Mouse (Mus musculus): ENCODE data around the gene Gm960. TPM values are rescaled to one million over a fixed set of nuclear protein-coding genes. Genes with fewer than 3 reads are reported as not detected.
A peak's percentile ranks its signal among the peaks of the same experiment; 100 is the strongest.

Gene Gm960
- polyA plus RNA-seq, 2 experiments: 0.20 TPM; not detected in 1

DNA sequence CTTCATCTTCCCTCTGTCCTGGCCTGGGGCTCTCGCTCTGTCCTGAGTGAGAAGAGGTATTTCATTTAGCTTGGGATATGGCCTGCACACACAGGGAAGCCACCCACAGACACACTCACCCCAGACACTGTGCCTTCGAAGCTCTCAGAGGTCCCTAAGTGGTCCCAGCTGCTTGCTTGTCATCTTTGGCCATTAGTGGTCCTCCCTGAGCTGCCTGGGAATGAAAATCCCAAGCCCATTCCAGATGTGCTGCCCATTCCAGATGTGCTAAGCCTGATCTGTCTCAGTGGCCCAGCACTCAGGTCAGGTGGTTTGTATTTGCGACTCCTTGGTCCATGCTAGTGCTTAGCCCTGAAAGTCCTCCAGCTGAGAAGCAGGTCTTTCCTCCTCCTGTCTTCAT lies 15.4 kb upstream of the Gm960 start:
- DNase-seq (ENCODE audit: low read depth in 3 of 3, low spot score in 3 of 3): no peak
- no peak for ATAC-seq (ENCODE audit: insufficient read depth)
- H3K4me1 ChIP-seq (replicated peaks; ENCODE audit: control insufficient read depth in 2 of 2, insufficient read depth in 2 of 2, low read length in 1 of 2): no peaks in the 10 kb centered on the region
- H3K27ac ChIP-seq: no peak overlapping the region
- no peaks in the 10 kb centered on the region for H3K36me3 ChIP-seq (replicated peaks; ENCODE audit: control insufficient read depth, insufficient read depth, low read depth)
- peaks cover 51% of the 10 kb centered on the region for H3K27me3 ChIP-seq (ENCODE audit: control insufficient read depth, insufficient read depth, low read length)
- H3K4me3 ChIP-seq (ENCODE audit: insufficient read depth in 1 of 2, low read depth in 2 of 2, low read length in 2 of 2): no peak overlapping the region
- H3K9ac ChIP-seq (replicated peaks): no peak overlapping the region
- TF ChIP-seq EP300 (IDR thresholded peaks at IDR 0.05; ENCODE audit: low read depth) (no peak), CTCF (IDR thresholded peaks at IDR 0.05; ENCODE audit: low read depth) (no peak)
- WGBS (ENCODE audit: insufficient replicate concordance): 44% methylated on average over 3 of the region's 3 CpGs
- no peaks in the 10 kb centered on the region for H3K9me3 ChIP-seq (ENCODE audit: control insufficient read depth, low read length)
- H3K4me2 ChIP-seq (ENCODE audit: low read depth): no peak overlapping the region

DNA sequence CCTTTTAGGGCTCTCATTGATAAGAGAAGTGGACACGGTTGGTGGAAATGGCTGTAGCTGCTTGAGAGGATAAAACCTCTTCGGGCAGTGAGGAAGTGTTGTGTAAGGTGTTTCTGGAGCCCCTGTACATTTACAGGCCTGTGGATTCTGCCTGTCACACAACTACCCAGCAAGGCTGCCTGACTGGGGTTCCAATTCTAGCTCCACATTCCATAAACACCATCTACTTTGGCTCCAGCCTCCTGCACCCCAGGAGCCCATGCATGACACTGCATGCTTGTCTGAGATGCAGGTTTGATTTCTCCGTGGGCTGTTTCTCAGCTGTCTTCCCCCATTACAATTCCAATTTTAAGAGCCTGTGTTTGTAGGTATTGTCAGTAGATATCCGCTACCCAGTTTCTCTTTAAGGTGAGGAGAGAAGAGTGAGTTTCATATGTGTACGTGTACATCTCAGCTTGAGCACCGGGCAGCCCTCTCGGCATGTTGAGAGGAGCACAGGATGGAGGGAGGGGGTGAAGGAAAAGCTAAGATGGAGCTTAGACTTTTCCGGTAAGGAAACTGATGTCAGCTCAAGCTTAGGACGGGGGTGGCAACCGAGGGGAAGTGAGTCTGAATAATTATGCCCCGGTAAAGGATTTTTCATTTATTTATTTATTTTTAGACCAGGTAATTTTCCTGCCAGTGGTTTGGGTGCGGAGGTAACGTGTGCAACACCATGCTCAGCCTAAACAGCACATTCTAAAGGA lies 14.5 kb upstream of the Gm960 start:
- TF ChIP-seq CTCF (IDR thresholded peaks at IDR 0.05; ENCODE audit: low read depth): no peak
- no peak for TF ChIP-seq EP300 (IDR thresholded peaks at IDR 0.05; ENCODE audit: low read depth)
- H3K4me3 ChIP-seq (ENCODE audit: insufficient read depth in 1 of 2, low read depth in 2 of 2, low read length in 2 of 2): no peak overlapping the region
- no peak overlapping the region for H3K4me2 ChIP-seq (ENCODE audit: low read depth)

DNA sequence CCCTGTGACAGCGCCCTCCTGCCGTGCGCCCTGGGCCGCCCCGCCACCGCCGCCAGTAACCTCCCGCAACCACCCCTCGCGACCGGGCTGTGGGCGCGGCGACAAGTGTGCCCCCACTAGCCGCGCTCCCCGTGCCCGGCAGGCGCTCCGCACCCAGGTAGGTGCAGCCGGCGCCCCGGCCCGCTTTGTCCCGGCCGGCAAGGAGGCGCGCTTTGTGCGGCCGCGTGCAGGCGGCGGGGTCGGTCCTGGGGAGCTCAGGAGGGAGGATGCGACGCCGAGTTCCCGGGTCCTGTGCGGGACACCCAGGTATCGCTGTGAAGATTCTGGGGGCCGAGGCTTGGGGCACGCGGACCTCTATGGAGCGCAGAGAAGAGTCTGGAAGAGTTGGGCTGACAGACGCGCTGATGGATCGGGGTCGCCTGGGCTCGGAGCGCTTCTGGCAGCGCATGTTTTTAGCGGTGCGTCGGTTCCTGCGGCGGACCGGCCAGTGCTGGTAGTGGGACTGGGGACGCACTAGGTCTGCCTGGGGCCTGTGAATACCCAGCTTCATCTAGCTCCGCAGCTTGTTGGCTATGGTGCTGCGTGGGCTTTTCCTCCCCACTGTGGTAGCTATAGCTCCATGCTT lies 13.8 kb upstream of the Gm960 start:
- H3K36me3 ChIP-seq (replicated peaks; ENCODE audit: control insufficient read depth, insufficient read depth, low read depth): no peaks in the 10 kb centered on the region
- H3K27me3 ChIP-seq (ENCODE audit: control insufficient read depth, insufficient read depth, low read length): peaks cover 51% of the 10 kb centered on the region
- WGBS (ENCODE audit: insufficient replicate concordance): 1% methylated on average over 59 of the region's 60 CpGs
- ATAC-seq (ENCODE audit: insufficient read depth) (no peak), DNase-seq (ENCODE audit: low read depth in 3 of 3, low spot score in 3 of 3) (no peak)
- H3K4me2 ChIP-seq (ENCODE audit: low read depth): peak overlapping the region; percentile 54
- H3K9me3 ChIP-seq (ENCODE audit: control insufficient read depth, low read length): no peaks in the 10 kb centered on the region
- no peak for TF ChIP-seq CTCF (IDR thresholded peaks at IDR 0.05; ENCODE audit: low read depth)
- TF ChIP-seq EP300 (IDR thresholded peaks at IDR 0.05; ENCODE audit: low read depth): no peak
- H3K9ac ChIP-seq (replicated peaks): no peak overlapping the region
- H3K27ac ChIP-seq: no peak overlapping the region
- H3K4me3 ChIP-seq (ENCODE audit: insufficient read depth in 1 of 2, low read depth in 2 of 2, low read length in 2 of 2): peak overlapping the region in 1 of 2 experiments; percentile 30; a peak in 3 of 4 replicates
- no peaks in the 10 kb centered on the region for H3K4me1 ChIP-seq (replicated peaks; ENCODE audit: control insufficient read depth in 2 of 2, insufficient read depth in 2 of 2, low read length in 1 of 2)

More for the DNA sequence above, 14.5 kb upstream of the Gm960 start:
- no peak for DNase-seq (ENCODE audit: low read depth in 3 of 3, low spot score in 3 of 3)
- Histone ChIP-seq H3K9me3 (ENCODE audit: control insufficient read depth, low read length) (no peaks in the 10 kb centered on the region), H3K4me1 (replicated peaks; ENCODE audit: control insufficient read depth in 2 of 2, insufficient read depth in 2 of 2, low read length in 1 of 2) (no peaks in the 10 kb centered on the region), H3K27me3 (ENCODE audit: control insufficient read depth, insufficient read depth, low read length) (peaks cover 51% of the 10 kb centered on the region), H3K27ac (no peak overlapping the region), H3K9ac (replicated peaks) (no peak overlapping the region), H3K36me3 (replicated peaks; ENCODE audit: control insufficient read depth, insufficient read depth, low read depth) (no peaks in the 10 kb centered on the region)
- WGBS (ENCODE audit: insufficient replicate concordance): 26% methylated on average over 13 of the region's 13 CpGs
- no peak for ATAC-seq (ENCODE audit: insufficient read depth)

DNA sequence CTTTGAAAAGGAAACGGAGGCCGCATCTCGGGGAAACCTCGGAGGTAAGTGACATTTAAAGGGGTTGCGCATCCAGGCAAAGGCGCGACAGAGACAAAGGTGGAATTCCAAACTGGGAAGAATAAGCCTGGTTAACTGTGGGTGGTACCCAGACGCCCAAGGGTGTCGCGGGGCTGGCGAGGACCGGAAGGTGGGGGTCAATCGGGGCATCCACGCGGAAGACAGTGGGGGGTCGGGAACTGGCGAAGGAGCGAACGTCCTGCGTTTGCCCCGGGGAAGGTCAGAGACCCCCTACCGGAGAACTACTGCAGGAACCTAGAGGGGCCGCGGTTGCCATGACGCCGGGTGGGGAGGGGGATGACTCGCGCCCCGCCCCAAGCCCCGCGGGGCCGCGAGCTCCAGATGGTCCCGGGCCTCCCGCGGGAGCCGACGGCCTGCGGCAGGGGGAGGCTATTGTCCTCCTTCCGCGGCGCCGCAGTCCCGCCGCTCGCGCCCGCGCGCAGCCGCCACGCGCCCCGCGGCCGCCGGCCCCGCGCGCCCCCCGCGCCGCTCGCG lies 13.2 kb upstream of the Gm960 start:
- 2% methylated on average over 57 of the region's 65 CpGs for WGBS (ENCODE audit: insufficient replicate concordance)
- TF ChIP-seq EP300 (IDR thresholded peaks at IDR 0.05; ENCODE audit: low read depth): no peak
- no peak for TF ChIP-seq CTCF (IDR thresholded peaks at IDR 0.05; ENCODE audit: low read depth)
- DNase-seq (ENCODE audit: low read depth in 3 of 3, low spot score in 3 of 3) (no peak), ATAC-seq (ENCODE audit: insufficient read depth) (no peak)
- Histone ChIP-seq H3K27me3 (ENCODE audit: control insufficient read depth, insufficient read depth, low read length) (peaks cover 51% of the 10 kb centered on the region), H3K4me1 (replicated peaks; ENCODE audit: control insufficient read depth in 2 of 2, insufficient read depth in 2 of 2, low read length in 1 of 2) (no peaks in the 10 kb centered on the region), H3K9ac (replicated peaks) (no peak overlapping the region), H3K4me3 (ENCODE audit: insufficient read depth in 1 of 2, low read depth in 2 of 2, low read length in 2 of 2) (peak overlapping the region in 1 of 2 experiments; percentile 30; a peak in 2 of 4 replicates), H3K4me2 (ENCODE audit: low read depth) (peak overlapping the region; percentile 54), H3K36me3 (replicated peaks; ENCODE audit: control insufficient read depth, insufficient read depth, low read depth) (no peaks in the 10 kb centered on the region), H3K9me3 (ENCODE audit: control insufficient read depth, low read length) (no peaks in the 10 kb centered on the region), H3K27ac (no peak overlapping the region)

DNA sequence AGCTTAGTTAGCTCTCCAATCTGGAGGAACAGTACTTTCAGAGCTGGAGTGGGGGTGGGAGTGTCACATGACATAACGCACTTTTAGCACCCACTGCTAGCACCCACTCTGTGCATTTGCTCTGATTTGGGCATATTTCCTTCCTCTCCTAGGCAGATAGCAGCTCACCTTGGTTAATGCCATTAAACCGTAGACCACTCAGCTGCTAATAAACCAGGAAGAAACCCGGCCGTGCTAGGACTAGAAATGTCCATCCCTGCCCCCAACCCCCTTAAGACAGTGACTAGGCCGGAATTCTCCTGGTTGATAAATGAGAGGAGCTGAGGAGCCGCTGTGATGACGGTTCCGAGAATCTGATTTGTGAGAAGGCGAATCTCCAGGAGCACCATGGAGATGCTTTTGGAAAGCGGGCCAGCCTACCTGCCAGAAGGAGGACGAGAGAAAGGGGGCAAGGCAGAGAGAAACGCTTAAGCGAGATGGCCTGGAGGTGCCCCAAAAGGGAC lies 12.7 kb upstream of the Gm960 start, which contains the start of gene Sptbn2:
Sptbn2 (plus strand) TSS at position 70 of the 503 bp plus-strand sequence.
- peaks cover 51% of the 10 kb centered on the region for H3K27me3 ChIP-seq (ENCODE audit: control insufficient read depth, insufficient read depth, low read length)
- ATAC-seq (ENCODE audit: insufficient read depth) (no peak), DNase-seq (ENCODE audit: low read depth in 3 of 3, low spot score in 3 of 3) (no peak)
- H3K9ac ChIP-seq (replicated peaks): no peak within 1 kb of the TSS
- no peaks in the 10 kb centered on the region for H3K4me1 ChIP-seq (replicated peaks; ENCODE audit: control insufficient read depth in 2 of 2, insufficient read depth in 2 of 2, low read length in 1 of 2)
- TF ChIP-seq CTCF (IDR thresholded peaks at IDR 0.05; ENCODE audit: low read depth) (no peak), EP300 (IDR thresholded peaks at IDR 0.05; ENCODE audit: low read depth) (no peak)
- H3K4me2 ChIP-seq (ENCODE audit: low read depth): peak within 1 kb of the TSS; percentile 54
- H3K9me3 ChIP-seq (ENCODE audit: control insufficient read depth, low read length): no peaks in the 10 kb centered on the region
- H3K4me3 ChIP-seq (ENCODE audit: insufficient read depth in 1 of 2, low read depth in 2 of 2, low read length in 2 of 2): peak within 1 kb of the TSS in 1 of 2 experiments; percentile 30; a peak in 3 of 4 replicates
- WGBS (ENCODE audit: insufficient replicate concordance): 14% methylated on average over 13 of the region's 13 CpGs
- no peak within 1 kb of the TSS for H3K27ac ChIP-seq
- no peaks in the 10 kb centered on the region for H3K36me3 ChIP-seq (replicated peaks; ENCODE audit: control insufficient read depth, insufficient read depth, low read depth)

Measured in liver, embryonic 14.5 days (tissue).